Mouse (Mus musculus) liver, adult 2 months (tissue): ENCODE results near the gene Tollip. TPM values are rescaled to one million over a fixed set of nuclear protein-coding genes. Genes with fewer than 3 reads are reported as not detected.
"Not testable (repeated sequence)": the region's sequence is repeated elsewhere in the genome, so short reads cannot be mapped to it uniquely, and the experiment has no call there.

ENCODE experiments used
- DNase-seq: peaks from one replicate; pipeline ENCODE4 v3.0.0-alpha.2; 2011; ENCODE audit warnings: low read depth, low spot score; ENCODE audit errors: extremely low read depth
- H3K27ac ChIP-seq: fragments of 200-500 bp; replicated peaks from 2 replicates; pipeline ENCODE4 v1.5.1; 2012; ENCODE audit warnings: low read depth, mild to moderate bottlenecking, control low read depth, inconsistent platforms, low read length; ENCODE audit not compliant: insufficient read depth
- H3K27me3 ChIP-seq: fragments of 200-500 bp; 2 replicates; pipeline ENCODE4 v1.6.1; 2012; ENCODE audit warnings: mild to moderate bottlenecking, moderate library complexity, low read length, inconsistent platforms; ENCODE audit not compliant: control insufficient read depth, insufficient read depth
- H3K36me3 ChIP-seq: fragments of 200-500 bp; 2 replicates; pipeline ENCODE4 v1.6.1; 2012; ENCODE audit warnings: low read length, inconsistent platforms; ENCODE audit not compliant: control insufficient read depth, insufficient read depth
- H3K4me1 ChIP-seq: fragments of 200-500 bp; 2 replicates; pipeline ENCODE4 v1.6.1; 2011; ENCODE audit warnings: low read length; ENCODE audit not compliant: control insufficient read depth, insufficient read depth
- H3K4me3 ChIP-seq: fragments of 200-500 bp; 2 replicates; pipeline ENCODE4 v1.5.1; 2011; ENCODE audit warnings: low read depth, mild to moderate bottlenecking, control low read depth, low read length, moderate library complexity; ENCODE audit not compliant: insufficient read depth
- H3K79me2 ChIP-seq: fragments of 200-500 bp; 2 replicates; pipeline ENCODE4 v1.6.1; 2012; ENCODE audit warnings: inconsistent platforms, mild to moderate bottlenecking, low read length, moderate library complexity; ENCODE audit not compliant: control insufficient read depth, insufficient read depth
- H3K9ac ChIP-seq: fragments of 200-500 bp; 2 replicates; pipeline ENCODE4 v1.6.1; 2012; ENCODE audit warnings: low read depth, mild to moderate bottlenecking, control low read depth, inconsistent platforms, low read length
- CTCF ChIP-seq: fragments of 200-500 bp; IDR thresholded peaks from 2 replicates; pipeline ENCODE4 v1.5.1; 2011; ENCODE audit warnings: low read depth, low read length, control low read depth
- POLR2A ChIP-seq: fragments of 200-500 bp; IDR thresholded peaks from 2 replicates; pipeline ENCODE4 v1.6.1; 2011; ENCODE audit warnings: low read length, control low read depth; ENCODE audit not compliant: insufficient read depth; ENCODE audit errors: extremely low read depth
- WGBS: fragments of 180-500 bp; shearing (Covaris S2); methylation state at CpG from one replicate; pipeline ENCODE4 v1.1.7; 2018; 5-methylcytosine and 5-hydroxymethylcytosine counted together
- polyA plus RNA-seq: library from polyadenylated mRNA; depleted of rRNA; stranded (reverse); fragments of >200 nt; gene quantifications from 2 replicates; pipeline ENCODE4 v1.2.3, GENCODE M21; 2012
- total RNA-seq: library from RNA; depleted of rRNA; stranded (reverse); fragments of >200 nt; gene quantifications from 2 replicates; pipeline ENCODE4 v1.2.3, GENCODE M21; 2014

The Tollip gene
- total and polyA plus RNA-seq, 2 experiments = 25.9 to 51.6 TPM

DNA sequence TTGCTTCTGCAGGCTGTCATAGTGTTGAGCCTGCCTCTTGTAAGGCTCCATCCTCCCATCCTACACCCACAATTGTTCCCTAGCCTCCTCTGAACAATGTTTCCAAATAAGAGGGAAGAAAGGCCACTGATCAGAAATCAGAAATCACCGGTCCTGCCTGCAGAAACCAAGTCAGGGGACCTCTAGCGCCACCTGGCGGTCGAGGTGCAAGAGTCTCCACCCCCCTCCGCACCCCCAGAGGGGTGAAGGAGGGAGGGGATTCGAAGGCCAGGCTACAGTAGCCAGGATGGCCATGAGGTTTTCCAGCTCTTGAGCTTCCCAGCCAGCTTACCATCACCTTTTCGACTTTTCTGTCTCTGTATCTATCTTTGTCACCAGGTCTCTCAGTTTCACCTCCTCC is 6.6 kb upstream of the Tollip start:
- no peaks in the 10 kb centered on the region for H3K27me3 ChIP-seq
- peak; percentile 39 for DNase-seq
- no peak overlapping the region for H3K9ac ChIP-seq
- no peak overlapping the region for H3K4me3 ChIP-seq
- 2% methylated on average over 7 of the region's 7 CpGs for WGBS
- no peaks in the 10 kb centered on the region for H3K36me3 ChIP-seq
- H3K79me2 ChIP-seq = no peaks in the 10 kb centered on the region
- H3K27ac ChIP-seq = no peak overlapping the region
- TF ChIP-seq CTCF (peak; percentile 90), POLR2A (no peak)
- H3K4me1 ChIP-seq = 0 out of 2 replicates have a peak, but pooled peaks cover 2% of the 10 kb centered on the region

GRCm38 (mm10) chr7:141924121-141924520 is 5.8 kb upstream of the Tollip start:
- not testable (repeated sequence) for H3K36me3 ChIP-seq, H3K79me2 ChIP-seq, H3K27me3 ChIP-seq, H3K27ac ChIP-seq, H3K9ac ChIP-seq, H3K4me3 ChIP-seq, H3K4me1 ChIP-seq
- peak; percentile 61 for DNase-seq
- 92% methylated on average over 17 of the region's 17 CpGs for WGBS

DNA sequence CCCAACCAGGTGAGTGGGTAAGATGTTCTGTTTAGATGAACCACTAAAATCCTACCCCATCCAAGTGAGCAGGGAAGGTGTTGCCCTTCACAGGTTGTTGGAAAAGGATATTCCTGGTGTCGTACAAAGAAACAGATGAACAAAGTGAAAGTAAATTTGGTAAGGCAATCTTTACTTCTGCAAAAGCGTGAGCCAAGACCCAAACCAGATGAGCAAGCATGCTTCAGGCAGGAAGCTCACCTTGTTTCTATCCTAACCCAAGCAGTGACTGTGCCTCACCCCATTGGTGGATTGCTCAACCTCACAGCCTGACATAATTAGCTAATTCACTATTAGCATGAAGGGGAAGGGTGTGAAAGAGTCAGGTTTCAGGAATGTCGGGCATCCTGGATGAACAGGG is 7.0 kb downstream of the Tollip start:
- TF ChIP-seq CTCF (no peak), POLR2A (no peak)
- DNase-seq = no peak
- no peak overlapping the region for H3K27ac ChIP-seq
- H3K4me3 ChIP-seq = no peak overlapping the region
- H3K79me2 ChIP-seq = no peaks in the 10 kb centered on the region
- H3K36me3 ChIP-seq = no peaks in the 10 kb centered on the region
- WGBS = 70% methylated on average over 3 of the region's 3 CpGs
- H3K27me3 ChIP-seq = peaks cover 6% of the 10 kb centered on the region; the same call in 1 of the 2 replicates
- no peaks in the 10 kb centered on the region for H3K4me1 ChIP-seq
- H3K9ac ChIP-seq = no peak overlapping the region

- no peak for DNase-seq
- no peaks in the 10 kb centered on the region for H3K4me1 ChIP-seq
- H3K79me2 ChIP-seq = no peaks in the 10 kb centered on the region
- peaks cover 6% of the 10 kb centered on the region; the same call in 1 of the 2 replicates for H3K27me3 ChIP-seq
- no peak overlapping the region for H3K4me3 ChIP-seq
- H3K27ac ChIP-seq = no peak overlapping the region
- no peaks in the 10 kb centered on the region for H3K36me3 ChIP-seq
- no peak overlapping the region for H3K9ac ChIP-seq
- 76% methylated on average over 6 of the region's 6 CpGs for WGBS
- TF ChIP-seq POLR2A = no peak
Observed at GRCm38 (mm10) chr7:141908591-141908990, 9.7 kb downstream of the Tollip start.

DNA sequence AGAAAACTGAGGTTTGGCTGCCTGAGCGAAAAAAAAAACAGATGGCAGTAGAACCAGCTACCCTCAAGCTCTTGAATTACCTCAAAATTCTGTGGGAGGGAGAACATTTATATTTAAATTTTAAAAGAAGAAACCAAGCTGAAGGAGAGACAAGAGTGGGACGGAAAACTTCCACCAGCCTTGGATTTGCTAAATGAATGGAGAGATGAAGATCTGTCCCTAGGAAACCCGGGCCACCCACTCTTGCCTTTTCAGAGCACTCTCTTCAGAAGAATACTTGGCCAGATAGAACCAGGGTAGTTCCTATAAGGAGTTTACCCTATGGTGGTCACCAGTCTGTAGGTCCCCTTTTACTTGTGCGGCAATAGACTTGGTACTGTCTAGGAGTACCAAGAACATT is 15.5 kb downstream of the Tollip start:
- 71% methylated on average over 4 of the region's 4 CpGs for WGBS
- no peaks in the 10 kb centered on the region for H3K36me3 ChIP-seq
- H3K9ac ChIP-seq = peak overlapping the region; percentile 65
- peaks cover 28% of the 10 kb centered on the region; the same call in 1 of the 2 replicates for H3K79me2 ChIP-seq
- H3K27ac ChIP-seq = peak overlapping the region; percentile 20
- no peak for DNase-seq
- H3K27me3 ChIP-seq = no peaks in the 10 kb centered on the region
- peak overlapping the region; percentile 44; the same call in 1 of the 2 replicates for H3K4me3 ChIP-seq
- TF ChIP-seq CTCF (no peak), POLR2A (no peak)
- peaks cover 18% of the 10 kb centered on the region for H3K4me1 ChIP-seq

DNA sequence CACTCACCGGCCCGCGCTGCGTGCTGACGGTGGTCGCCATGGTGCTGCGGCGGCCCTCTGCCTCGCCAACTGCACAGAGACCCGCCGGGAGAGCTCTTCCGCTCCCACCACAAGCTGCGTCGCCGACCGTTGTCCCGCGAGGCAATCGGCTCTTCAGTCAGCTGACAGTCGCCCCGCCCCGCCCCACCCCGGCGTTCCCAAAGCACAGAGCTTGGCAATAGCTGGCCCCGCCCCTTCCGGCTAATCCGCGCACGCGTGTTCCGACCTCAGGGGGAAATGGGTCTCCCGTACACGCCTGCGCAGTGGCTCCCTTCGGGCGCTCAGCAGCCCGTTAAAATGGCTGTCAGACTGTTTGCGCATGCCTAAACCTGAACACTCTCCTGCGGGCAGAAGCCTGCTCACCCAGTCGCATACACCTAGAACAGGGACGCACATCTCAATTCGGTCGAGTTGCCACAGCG is 16.0 kb downstream of the Tollip start:
- DNase-seq = peak; percentile 90
- Histone ChIP-seq H3K9ac (peak overlapping the region; percentile 92), H3K36me3 (no peaks in the 10 kb centered on the region), H3K27me3 (no peaks in the 10 kb centered on the region), H3K4me3 (peak overlapping the region; percentile 87), H3K79me2 (peaks cover 29% of the 10 kb centered on the region; the same call in 1 of the 2 replicates), H3K27ac (peak overlapping the region; percentile 57), H3K4me1 (peaks cover 18% of the 10 kb centered on the region)
- peak; percentile 79 for TF ChIP-seq POLR2A
- no peak for TF ChIP-seq CTCF
- under 1% methylated on average over 44 of the region's 44 CpGs for WGBS
